Mouse (Mus musculus) intestine, embryonic 14.5 days (tissue): ENCODE measurements around the gene 4930595M18Rik. TPM values are rescaled to one million over a fixed set of nuclear protein-coding genes. Genes with fewer than 3 reads are reported as not detected.

Experiments used
- ATAC-seq: fragments of 200-750 bp; cut with Nextera tagmentation; replicated peaks from 2 replicates; pipeline ENCODE4 v1.8.0; 2017; ENCODE audit warnings: low read depth, moderate number of reproducible peaks, moderate TSS enrichment, moderate library complexity; ENCODE audit not compliant: low FRiP score, low TSS enrichment
- DNase-seq: peaks from one replicate; pipeline ENCODE4 v3.0.0-alpha.2; 2018; ENCODE audit warnings: low spot score
- H3K27ac ChIP-seq: fragments of 300-500 bp; sonication (generic); 2 replicates; pipeline ENCODE4 v1.5.1; 2014; ENCODE audit warnings: low read depth, mild to moderate bottlenecking, control low read depth
- H3K27me3 ChIP-seq: fragments of 300-500 bp; sonication (generic); replicated peaks from 2 replicates; pipeline ENCODE4 v1.6.1; 2014; ENCODE audit warnings: low read length, control low read depth; ENCODE audit not compliant: control insufficient read depth, insufficient read depth
- H3K36me3 ChIP-seq: fragments of 300-500 bp; sonication (generic); 2 replicates; pipeline ENCODE4 v1.6.1; 2014; ENCODE audit warnings: low read length, control low read depth; ENCODE audit not compliant: control insufficient read depth, insufficient read depth
- H3K4me1 ChIP-seq: fragments of 300-500 bp; sonication (generic); replicated peaks from 2 replicates; pipeline ENCODE4 v1.6.1; 2014; ENCODE audit warnings: low read length, control low read depth, mixed read lengths; ENCODE audit not compliant: control insufficient read depth, insufficient read depth
- H3K4me2 ChIP-seq: fragments of 300-500 bp; sonication (generic); 2 replicates; pipeline ENCODE4 v1.6.1; 2014; ENCODE audit warnings: low read length
- H3K4me3 ChIP-seq: fragments of 300-500 bp; sonication (generic); 2 replicates; pipeline ENCODE4 v1.5.1; 2014; ENCODE audit warnings: low read depth, low read length, control low read depth, mixed read lengths
- H3K9ac ChIP-seq: fragments of 300-500 bp; sonication (generic); 2 replicates; pipeline ENCODE4 v1.6.1; 2014; ENCODE audit warnings: mild to moderate bottlenecking, low read length
- H3K9me3 ChIP-seq: fragments of 300-500 bp; sonication (generic); 2 replicates; pipeline ENCODE4 v1.6.1; 2016; ENCODE audit warnings: low read length, control low read depth; ENCODE audit not compliant: control insufficient read depth
- WGBS: fragments of 180-500 bp; shearing (Covaris S2); extraction: QIAGEN DNeasy Blood & Tissue Kit; methylation state at CpG from one replicate; pipeline ENCODE4 v1.1.7; 2014; 5-methylcytosine and 5-hydroxymethylcytosine counted together
- polyA plus RNA-seq: library from polyadenylated mRNA; unstranded; fragments of >200 nt; fragmentation: Nextera tagmentation; extraction: Ambion mirVana; gene quantifications from 2 replicates; pipeline ENCODE4 v1.2.1, GENCODE M21; 2014

Gene 4930595M18Rik
- polyA plus RNA-seq = not detected in 2 replicates

GRCm38 (mm10) chrX:81458021-81458420, at the start of gene 4930595M18Rik:
TSS of gene 4930595M18Rik (minus strand) at chrX:81458121.
- Histone ChIP-seq H3K4me1 (no peaks in the 10 kb centered on the region), H3K27ac (no peak within 1 kb of the TSS), H3K36me3 (no peaks in the 10 kb centered on the region), H3K4me2 (no peak within 1 kb of the TSS), H3K27me3 (no peaks in the 10 kb centered on the region), H3K4me3 (no peak within 1 kb of the TSS), H3K9me3 (no peaks in the 10 kb centered on the region), H3K9ac (no peak within 1 kb of the TSS)
- WGBS = 87% methylated on average over 6 of the region's 6 CpGs
- ATAC-seq (no peak), DNase-seq (no peak)

GRCm38 (mm10) chrX:81472500-81472899, 14.6 kb upstream of the 4930595M18Rik start:
- H3K4me1 ChIP-seq = no peaks in the 10 kb centered on the region
- H3K27ac ChIP-seq = no peak overlapping the region
- no peak overlapping the region for H3K9ac ChIP-seq
- no peaks in the 10 kb centered on the region for H3K27me3 ChIP-seq
- H3K36me3 ChIP-seq = no peaks in the 10 kb centered on the region
- H3K4me2 ChIP-seq = no peak overlapping the region
- DNase-seq (no peak), ATAC-seq (no peak)
- H3K9me3 ChIP-seq = no peaks in the 10 kb centered on the region
- no peak overlapping the region for H3K4me3 ChIP-seq
